Mouse (Mus musculus) forebrain, embryonic 15.5 days (tissue): ENCODE measurements at regions not wholly inside any gene's neighbourhood (a gene's known extent, or its start where the extent isn't known, plus 50 kb on each side); places are given as distances from the start of the nearest gene placed in this dataset.
A peak's percentile ranks its signal among the peaks of the same experiment; 100 is the strongest.
"Not testable (repeated sequence)": the region's sequence is repeated elsewhere in the genome, so short reads cannot be mapped to it uniquely, and the experiment has no call there.

Source experiments
- ATAC-seq: fragments of 200-750 bp; cut with Nextera tagmentation; replicated peaks from 2 replicates; pipeline ENCODE4 v1.8.0; 2017; ENCODE audit warnings: mild to moderate bottlenecking, moderate TSS enrichment, moderate library complexity
- H3K27ac ChIP-seq: fragments of 300-500 bp; sonication (generic); replicated peaks from 2 replicates; pipeline ENCODE4 v1.5.1; 2015; ENCODE audit warnings: mild to moderate bottlenecking, inconsistent platforms
- H3K27me3 ChIP-seq: fragments of 300-500 bp; sonication (generic); 2 replicates; pipeline ENCODE4 v1.6.1; 2015; ENCODE audit warnings: inconsistent platforms
- H3K36me3 ChIP-seq: fragments of 300-500 bp; sonication (generic); 2 replicates; pipeline ENCODE4 v1.6.1; 2015; ENCODE audit warnings: mild to moderate bottlenecking, inconsistent platforms
- H3K4me1 ChIP-seq: fragments of 300-500 bp; sonication (generic); 2 replicates; pipeline ENCODE4 v1.6.1; 2015; ENCODE audit warnings: inconsistent platforms
- H3K4me2 ChIP-seq: fragments of 300-500 bp; sonication (generic); replicated peaks from 2 replicates; pipeline ENCODE4 v1.6.1; 2015; ENCODE audit warnings: mild to moderate bottlenecking, inconsistent platforms
- H3K4me3 ChIP-seq: fragments of 300-500 bp; sonication (generic); 2 replicates; pipeline ENCODE4 v1.5.1; 2015; ENCODE audit warnings: mild to moderate bottlenecking, inconsistent platforms
- H3K9ac ChIP-seq: fragments of 300-500 bp; sonication (generic); replicated peaks from 2 replicates; pipeline ENCODE4 v1.6.1; 2015; ENCODE audit warnings: mild to moderate bottlenecking, inconsistent platforms
- H3K9me3 ChIP-seq: fragments of 300-500 bp; sonication (generic); 2 replicates; pipeline ENCODE4 v1.6.1; 2016; ENCODE audit warnings: inconsistent platforms
- WGBS: fragments of 180-500 bp; shearing (Covaris S2); methylation state at CpG from one replicate; pipeline ENCODE4 v1.1.7; 2015; ENCODE audit warnings: mixed read lengths; 5-methylcytosine and 5-hydroxymethylcytosine counted together

- Histone ChIP-seq H3K4me2 (no peak overlapping the region), H3K4me1 (no peaks in the 10 kb centered on the region), H3K4me3 (no peak overlapping the region), H3K9ac (no peak overlapping the region), H3K27ac (no peak overlapping the region), H3K27me3 (no peaks in the 10 kb centered on the region), H3K9me3 (no peaks in the 10 kb centered on the region), H3K36me3 (no peaks in the 10 kb centered on the region)
- no peak for ATAC-seq
These were observed 286.0 kb upstream of the Pcdh17 start for GRCm38 (mm10) chr14:84157412-84157811.

GRCm38 (mm10) chr14:84175446-84175845 is 267.9 kb upstream of the Pcdh17 start:
- H3K4me2 ChIP-seq = no peak overlapping the region
- ATAC-seq = no peak
- H3K4me3 ChIP-seq = no peak overlapping the region
- H3K27ac ChIP-seq = no peak overlapping the region
- H3K36me3 ChIP-seq = no peaks in the 10 kb centered on the region
- no peaks in the 10 kb centered on the region for H3K9me3 ChIP-seq
- no peaks in the 10 kb centered on the region for H3K4me1 ChIP-seq
- no peaks in the 10 kb centered on the region for H3K27me3 ChIP-seq
- WGBS = 79% methylated on average over 4 of the region's 4 CpGs
- H3K9ac ChIP-seq = no peak overlapping the region

DNA sequence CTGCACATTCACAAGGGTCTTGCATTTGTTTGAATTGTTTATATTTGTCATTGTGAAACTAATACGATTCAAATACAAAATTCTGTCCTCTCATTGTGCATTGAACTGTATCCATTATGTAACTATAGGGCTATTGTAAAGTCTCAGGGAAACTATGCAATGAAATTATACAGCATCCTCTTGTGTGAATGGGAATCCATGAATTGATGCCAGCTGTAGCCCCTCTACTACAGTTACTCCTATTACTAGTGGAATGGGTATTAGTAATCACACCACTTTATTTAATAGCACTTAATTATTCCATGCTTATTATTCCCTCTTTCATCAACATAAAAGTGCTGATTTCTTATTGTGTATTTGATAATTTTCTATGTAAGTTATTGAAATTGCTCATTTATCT is 232.4 kb upstream of the Pcdh17 start:
- WGBS = 48% methylated on average over 1 of the region's 1 CpGs
- Histone ChIP-seq H3K36me3 (no peaks in the 10 kb centered on the region), H3K9ac (no peak overlapping the region), H3K4me1 (no peaks in the 10 kb centered on the region), H3K4me2 (no peak overlapping the region), H3K4me3 (no peak overlapping the region), H3K27me3 (no peaks in the 10 kb centered on the region), H3K9me3 (no peaks in the 10 kb centered on the region), H3K27ac (no peak overlapping the region)
- ATAC-seq = peak; percentile 81

GRCm38 (mm10) chr14:84222996-84223395 is 220.4 kb upstream of the Pcdh17 start:
- 57% methylated on average over 1 of the region's 1 CpGs for WGBS

GRCm38 (mm10) chr14:84223924-84224323 is 219.4 kb upstream of the Pcdh17 start:
- no peaks in the 10 kb centered on the region for H3K4me1 ChIP-seq
- no peaks in the 10 kb centered on the region for H3K27me3 ChIP-seq
- H3K4me3 ChIP-seq = no peak overlapping the region
- no peak for ATAC-seq
- WGBS = 90% methylated on average over 2 of the region's 2 CpGs
- H3K4me2 ChIP-seq = no peak overlapping the region
- no peak overlapping the region for H3K9ac ChIP-seq
- no peaks in the 10 kb centered on the region for H3K36me3 ChIP-seq
- no peak overlapping the region for H3K27ac ChIP-seq
- no peaks in the 10 kb centered on the region for H3K9me3 ChIP-seq

More at GRCm38 (mm10) chr14:84222996-84223395, 220.4 kb upstream of the Pcdh17 start:
- Histone ChIP-seq H3K27me3 (no peaks in the 10 kb centered on the region), H3K9ac (no peak overlapping the region), H3K4me2 (no peak overlapping the region), H3K9me3 (no peaks in the 10 kb centered on the region), H3K4me1 (no peaks in the 10 kb centered on the region), H3K36me3 (no peaks in the 10 kb centered on the region), H3K4me3 (no peak overlapping the region), H3K27ac (no peak overlapping the region)
- no peak for ATAC-seq

- 24% methylated on average over 1 of the region's 1 CpGs for WGBS
These were observed 195.4 kb upstream of the Pcdh17 start for GRCm38 (mm10) chr14:84248006-84248405.

GRCm38 (mm10) chr14:84252583-84252982 is 190.8 kb upstream of the Pcdh17 start:
- Histone ChIP-seq H3K4me2 (no peak overlapping the region), H3K36me3 (no peaks in the 10 kb centered on the region), H3K27ac (no peak overlapping the region), H3K4me1 (no peaks in the 10 kb centered on the region), H3K9ac (no peak overlapping the region), H3K9me3 (no peaks in the 10 kb centered on the region), H3K4me3 (no peak overlapping the region), H3K27me3 (no peaks in the 10 kb centered on the region)
- 48% methylated on average over 2 of the region's 2 CpGs for WGBS
- ATAC-seq = no peak

More at GRCm38 (mm10) chr14:84248006-84248405, 195.4 kb upstream of the Pcdh17 start:
- not testable (repeated sequence) for H3K9ac ChIP-seq, H3K27me3 ChIP-seq, H3K36me3 ChIP-seq, H3K27ac ChIP-seq, H3K4me2 ChIP-seq, ATAC-seq, H3K4me1 ChIP-seq, H3K4me3 ChIP-seq, H3K9me3 ChIP-seq

GRCm38 (mm10) chr14:84257671-84258070 is 185.7 kb upstream of the Pcdh17 start:
- Histone ChIP-seq H3K27ac (no peak overlapping the region), H3K4me1 (no peaks in the 10 kb centered on the region), H3K9ac (no peak overlapping the region), H3K4me3 (no peak overlapping the region), H3K27me3 (no peaks in the 10 kb centered on the region), H3K36me3 (no peaks in the 10 kb centered on the region), H3K9me3 (no peaks in the 10 kb centered on the region), H3K4me2 (no peak overlapping the region)
- no peak for ATAC-seq
- 85% methylated on average over 1 of the region's 1 CpGs for WGBS

DNA sequence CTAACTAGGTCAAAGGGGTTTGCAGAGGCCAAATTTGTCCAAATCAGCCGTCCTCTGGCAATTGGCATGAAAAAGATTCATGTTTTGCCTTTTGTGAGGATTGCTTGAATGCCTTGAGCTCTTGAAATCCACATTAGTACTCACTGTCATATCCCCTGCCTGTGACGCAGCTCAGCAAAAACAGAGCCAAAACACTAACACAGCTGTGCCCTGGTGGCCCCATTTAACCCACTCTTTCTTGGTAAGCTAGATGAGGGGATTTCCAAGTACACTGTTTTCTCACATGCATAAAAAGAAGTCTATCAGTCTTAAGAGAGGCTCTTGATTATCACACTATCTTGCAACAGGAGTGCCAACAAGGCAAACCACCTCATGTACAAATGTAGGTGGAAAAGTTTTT is 184.7 kb upstream of the Pcdh17 start:
- no peak overlapping the region for H3K27ac ChIP-seq
- ATAC-seq = no peak
- no peaks in the 10 kb centered on the region for H3K4me1 ChIP-seq
- no peaks in the 10 kb centered on the region for H3K27me3 ChIP-seq
- 52% methylated on average over 2 of the region's 2 CpGs for WGBS
- H3K4me2 ChIP-seq = no peak overlapping the region
- no peak overlapping the region for H3K9ac ChIP-seq
- no peaks in the 10 kb centered on the region for H3K9me3 ChIP-seq
- H3K36me3 ChIP-seq = no peaks in the 10 kb centered on the region
- no peak overlapping the region for H3K4me3 ChIP-seq

DNA sequence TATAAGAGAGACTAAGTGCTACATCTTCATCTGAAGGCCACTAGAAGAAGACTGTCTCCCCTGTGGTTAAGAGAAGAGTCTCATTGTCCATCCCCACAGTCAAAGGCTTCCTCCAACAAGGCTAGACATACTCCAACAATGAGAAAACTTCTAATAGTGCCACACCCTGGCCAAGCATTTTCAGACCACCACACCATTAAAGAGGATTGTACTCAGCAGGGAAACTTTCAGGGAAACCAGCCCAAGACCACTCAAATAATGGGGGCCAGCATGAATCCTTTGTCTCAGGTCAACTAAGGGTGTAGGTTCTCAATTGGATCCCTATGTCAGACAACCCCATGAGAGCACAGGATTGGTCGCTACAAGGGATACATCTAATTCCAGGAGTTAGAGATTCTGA is 179.4 kb upstream of the Pcdh17 start:
- H3K9ac ChIP-seq = no peak overlapping the region
- 47% methylated on average over 1 of the region's 1 CpGs for WGBS

GRCm38 (mm10) chr14:84266217-84266616 is 177.1 kb upstream of the Pcdh17 start:
- H3K4me3 ChIP-seq = no peak overlapping the region
- no peak overlapping the region for H3K4me2 ChIP-seq
- no peaks in the 10 kb centered on the region for H3K4me1 ChIP-seq
- no peak overlapping the region for H3K27ac ChIP-seq
- no peaks in the 10 kb centered on the region for H3K27me3 ChIP-seq
- no peak overlapping the region for H3K9ac ChIP-seq
- no peaks in the 10 kb centered on the region for H3K9me3 ChIP-seq
- WGBS = 89% methylated on average over 7 of the region's 7 CpGs
- no peak for ATAC-seq
- no peaks in the 10 kb centered on the region for H3K36me3 ChIP-seq

More for the DNA sequence above, 179.4 kb upstream of the Pcdh17 start:
- ATAC-seq = no peak
- Histone ChIP-seq H3K4me2 (no peak overlapping the region), H3K27ac (no peak overlapping the region), H3K4me3 (no peak overlapping the region), H3K27me3 (no peaks in the 10 kb centered on the region), H3K36me3 (no peaks in the 10 kb centered on the region), H3K9me3 (no peaks in the 10 kb centered on the region), H3K4me1 (no peaks in the 10 kb centered on the region)

DNA sequence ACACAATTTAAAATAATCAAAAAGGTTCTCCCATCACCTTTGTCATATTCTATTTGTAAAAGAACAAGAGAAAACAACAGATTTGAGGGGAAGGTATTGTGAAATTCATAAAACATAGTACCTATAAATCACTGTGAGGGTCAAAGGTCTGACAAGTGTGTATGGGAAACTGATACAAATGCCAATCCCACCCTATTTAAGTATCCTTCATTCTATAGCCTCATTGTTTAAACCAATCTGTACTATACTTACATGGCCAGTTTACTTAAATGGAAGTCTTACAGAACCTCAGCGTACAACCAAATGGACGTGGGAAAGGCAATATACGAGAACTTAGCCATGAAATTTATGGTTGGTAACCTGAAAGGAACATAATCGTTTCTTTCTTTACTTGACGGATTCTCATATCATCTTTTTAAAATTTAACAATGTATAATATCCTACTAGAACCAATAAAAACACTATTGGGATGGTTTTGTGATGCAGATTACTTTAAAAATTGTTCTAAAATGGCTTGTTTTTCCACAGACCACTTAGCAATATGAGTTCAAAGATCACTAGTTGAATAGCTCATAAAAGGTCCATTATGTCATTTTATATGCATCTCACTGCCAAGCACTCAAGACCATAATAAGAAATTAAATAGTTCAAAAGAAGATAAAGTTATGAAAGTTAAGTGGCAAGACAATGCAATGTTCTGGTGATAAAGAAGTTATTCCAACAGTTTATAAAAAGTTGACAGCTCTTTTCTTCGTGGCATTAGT is 159.7 kb upstream of the Pcdh17 start:
- Histone ChIP-seq H3K9ac (no peak overlapping the region), H3K27ac (no peak overlapping the region), H3K4me3 (no peak overlapping the region), H3K9me3 (no peaks in the 10 kb centered on the region), H3K27me3 (no peaks in the 10 kb centered on the region), H3K4me1 (no peaks in the 10 kb centered on the region), H3K4me2 (no peak overlapping the region), H3K36me3 (no peaks in the 10 kb centered on the region)
- no peak for ATAC-seq
- 86% methylated on average over 6 of the region's 6 CpGs for WGBS

- ATAC-seq = no peak
- H3K9me3 ChIP-seq = no peaks in the 10 kb centered on the region
- no peak overlapping the region for H3K4me2 ChIP-seq
- H3K9ac ChIP-seq = no peak overlapping the region
- WGBS = 68% methylated on average over 1 of the region's 1 CpGs
- no peaks in the 10 kb centered on the region for H3K36me3 ChIP-seq
- no peak overlapping the region for H3K27ac ChIP-seq
- no peak overlapping the region for H3K4me3 ChIP-seq
- no peaks in the 10 kb centered on the region for H3K27me3 ChIP-seq
- H3K4me1 ChIP-seq = no peaks in the 10 kb centered on the region
These were observed 122.6 kb upstream of the Pcdh17 start for GRCm38 (mm10) chr14:84320738-84321137.
